Mouse (Mus musculus) kidney, postnatal 10 days (tissue): ENCODE data around the gene Vmn1r22.
"Not testable (repeated sequence)": the region's sequence is repeated elsewhere in the genome, so short reads cannot be mapped to it uniquely, and the experiment has no call there.

ENCODE experiments used
- DNase-seq: peaks from one replicate; pipeline ENCODE4 v3.0.0; 2021; ENCODE audit warnings: mixed read lengths

Vmn1r22 gene

DNA sequence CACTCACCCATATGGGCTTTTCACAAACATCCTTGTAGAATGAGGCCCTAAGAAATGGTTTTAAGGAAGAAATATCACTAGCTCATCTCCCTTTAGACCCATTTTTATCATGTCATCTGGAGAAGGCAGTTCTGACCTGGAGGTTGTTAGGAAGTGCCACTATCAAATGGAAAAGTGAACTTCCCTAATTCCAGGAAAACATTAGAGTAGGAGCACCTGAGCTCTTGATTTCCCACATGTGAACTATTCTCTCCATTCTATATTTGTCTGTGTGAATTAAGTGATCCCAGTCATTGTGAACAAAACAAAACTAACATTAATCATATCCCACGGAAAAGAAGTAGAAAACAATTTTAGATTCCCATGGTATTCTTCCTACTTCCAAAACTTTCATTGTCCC, at the start of gene Vmn1r22:
TSS of gene Vmn1r22 (minus strand) at position 101 of the 400 bp plus-strand sequence.
- DNase-seq: no peak

- DNase-seq: no peak
Observed at GRCm38 (mm10) chr6:57926738-57927137, 18.9 kb upstream of the Vmn1r22 start, which contains the start of gene Vmn1r23. Vmn1r23 (minus strand) TSS chr6:57926838.

DNA sequence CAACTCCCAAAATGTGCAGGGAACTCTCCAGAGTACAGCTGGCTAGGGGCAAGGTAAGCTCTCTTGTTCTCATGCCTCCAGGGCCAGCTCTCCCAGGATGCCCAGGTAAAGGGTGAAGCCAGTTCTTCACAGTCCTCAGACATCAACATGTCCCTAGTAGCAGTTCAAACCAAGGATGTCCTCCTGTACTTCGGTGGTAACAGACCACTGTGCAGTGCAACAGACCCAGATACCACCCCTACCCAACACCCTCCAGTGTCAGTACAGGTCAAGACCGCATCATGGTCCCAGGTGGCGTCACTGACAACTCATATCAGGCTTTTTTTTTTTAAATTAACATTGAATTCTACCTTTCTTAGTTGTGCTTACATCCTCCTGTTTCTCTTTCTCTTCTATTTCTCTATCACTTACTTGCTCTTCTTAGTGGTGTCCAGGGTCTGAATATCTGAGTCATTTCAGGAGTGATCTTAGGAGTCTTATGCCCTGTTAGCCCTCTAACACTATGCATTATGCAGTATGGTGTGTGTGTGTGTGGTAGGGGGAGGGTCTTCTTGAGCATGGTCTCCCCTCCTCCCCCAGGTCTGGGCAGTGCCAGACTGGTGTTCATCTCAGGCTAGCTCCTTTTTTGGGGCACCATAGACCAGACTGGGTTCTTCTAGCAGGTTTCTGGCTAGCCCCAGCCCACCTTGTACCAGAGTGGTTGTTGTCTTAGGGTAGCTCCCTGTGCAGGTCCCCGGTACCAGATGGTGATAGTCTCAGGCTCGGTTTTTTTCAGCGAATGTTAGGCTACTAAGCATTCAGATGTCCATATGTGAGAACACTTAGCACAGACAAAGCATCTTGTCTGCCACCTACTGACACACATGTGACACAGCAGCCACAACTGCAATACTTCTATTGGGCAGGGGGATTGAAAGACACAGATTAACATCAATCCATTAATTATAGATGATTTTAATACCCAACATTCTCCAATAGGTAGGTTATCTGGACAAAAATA, 48.5 kb downstream of the Vmn1r22 start:
- peak; percentile 34 for DNase-seq

GRCm38 (mm10) chr6:57851177-57851576, 56.7 kb downstream of the Vmn1r22 start:
- not testable (repeated sequence) for DNase-seq

GRCm38 (mm10) chr6:57850286-57850685, 57.5 kb downstream of the Vmn1r22 start, which contains the start of gene Vmn1r21:
Vmn1r21 (minus strand) TSS chr6:57850343.
- DNase-seq: no peak
